Mouse (Mus musculus) olfactory bulb, adult 2 months (tissue): ENCODE measurements at regions not wholly inside any gene's neighbourhood (a gene's known extent, or its start where the extent isn't known, plus 50 kb on each side); places are given as distances from the start of the nearest gene placed in this dataset.

Source experiments
- CTCF ChIP-seq: fragments of 200-500 bp; IDR thresholded peaks from 2 replicates; pipeline ENCODE4 v1.5.1; 2012; ENCODE audit warnings: low read depth, mild to moderate bottlenecking, low read length, moderate library complexity; ENCODE audit not compliant: insufficient read depth
- POLR2A ChIP-seq: fragments of 200-500 bp; IDR thresholded peaks from 2 replicates; pipeline ENCODE4 v1.6.1; 2012; ENCODE audit warnings: mild to moderate bottlenecking, low read depth, low read length, moderate library complexity; ENCODE audit not compliant: insufficient read depth

GRCm38 (mm10) chr5:53354296-53354695, 87.4 kb downstream of the Smim20 start:
- TF ChIP-seq CTCF, result no peak
- TF ChIP-seq POLR2A, result no peak
